Mouse (Mus musculus): ENCODE measurements around the gene Ocln.

DNA sequence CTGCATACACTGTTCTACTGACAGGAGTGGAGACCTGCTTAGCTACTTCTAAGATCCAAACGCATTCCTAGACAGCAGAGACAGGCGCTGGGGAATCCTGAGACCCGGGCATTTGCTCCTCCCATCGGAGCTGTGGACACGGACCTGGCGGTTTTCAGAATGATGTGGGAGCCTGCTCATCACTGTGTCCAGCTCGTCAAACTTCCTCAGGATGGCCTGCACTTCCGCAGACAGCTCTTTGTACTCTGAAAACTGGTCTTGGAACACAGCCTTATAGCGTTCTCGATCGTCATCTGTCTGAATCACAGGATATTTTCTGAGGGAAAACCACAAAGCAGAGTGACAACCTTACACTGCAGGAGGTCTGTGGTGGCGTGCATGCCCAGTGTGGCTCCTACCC lies 47.8 kb upstream of the Ocln start:
- TF ChIP-seq POLR2A (IDR thresholded peaks at IDR 0.05; ENCODE audit: low read depth, low read length): no peak
- TF ChIP-seq USF2 (conservative IDR thresholded peaks at IDR 0.05; ENCODE audit: low read depth, low read length): no peak
- no peak for TF ChIP-seq BHLHE40 (IDR thresholded peaks at IDR 0.05; ENCODE audit: low read depth, low read length)
